Mouse (Mus musculus) testis, adult 2 months (tissue): ENCODE measurements around the gene Gbgt1. TPM values are rescaled to one million over a fixed set of nuclear protein-coding genes. Genes with fewer than 3 reads are reported as not detected.
A peak's percentile ranks its signal among the peaks of the same experiment; 100 is the strongest.
"Not testable (repeated sequence)": the region's sequence is repeated elsewhere in the genome, so short reads cannot be mapped to it uniquely, and the experiment has no call there.

ENCODE experiments used
- H3K27ac ChIP-seq: fragments of 200-500 bp; 2 replicates; pipeline ENCODE4 v1.5.1; 2012; ENCODE audit warnings: low read depth, low read length; ENCODE audit not compliant: control insufficient read depth, insufficient read depth
- H3K27me3 ChIP-seq: fragments of 200-500 bp; 2 replicates; pipeline ENCODE4 v1.6.1; 2012; ENCODE audit warnings: mild to moderate bottlenecking, low read length, moderate library complexity; ENCODE audit not compliant: control insufficient read depth, insufficient read depth
- H3K36me3 ChIP-seq: fragments of 200-500 bp; 2 replicates; pipeline ENCODE4 v1.6.1; 2012; ENCODE audit warnings: mild to moderate bottlenecking, low read length; ENCODE audit not compliant: control insufficient read depth, insufficient read depth
- H3K4me1 ChIP-seq: fragments of 200-500 bp; 2 replicates; pipeline ENCODE4 v1.6.1; 2012; ENCODE audit warnings: low read length; ENCODE audit not compliant: control insufficient read depth, insufficient read depth
- H3K4me3 ChIP-seq: fragments of 200-500 bp; 2 replicates; pipeline ENCODE4 v1.5.1; 2012; ENCODE audit warnings: low read depth, mild to moderate bottlenecking, low read length, moderate library complexity, mixed read lengths; ENCODE audit not compliant: control insufficient read depth
- CTCF ChIP-seq: fragments of 200-500 bp; IDR thresholded peaks from 2 replicates; pipeline ENCODE4 v1.5.1; 2012; ENCODE audit warnings: low read depth, mild to moderate bottlenecking, inconsistent platforms, low read length, moderate library complexity; ENCODE audit not compliant: control insufficient read depth, insufficient read depth, insufficient replicate concordance
- POLR2A ChIP-seq: fragments of 200-500 bp; IDR thresholded peaks from 2 replicates; pipeline ENCODE4 v1.6.1; 2012; ENCODE audit warnings: low read depth, mild to moderate bottlenecking, inconsistent platforms, low read length, moderate library complexity; ENCODE audit not compliant: control insufficient read depth
- polyA plus RNA-seq: library from polyadenylated mRNA; depleted of rRNA; stranded (reverse); fragments of >200 nt; gene quantifications from 2 replicates; pipeline ENCODE4 v1.2.3, GENCODE M21; 2012

Gene Gbgt1
- polyA plus RNA-seq, 1 experiment: 3.1 TPM

GRCm38 (mm10) chr2:28465836-28466518, 30.7 kb upstream of the Gbgt1 start, which contains the start of gene 1700007K13Rik:
TSS of gene 1700007K13Rik (minus strand) at chr2:28466332.
- Histone ChIP-seq H3K36me3 (no peaks in the 10 kb centered on the region; the same call in 1 of the 2 replicates), H3K27me3 (no peaks in the 10 kb centered on the region), H3K4me1 (peaks cover 12% of the 10 kb centered on the region), H3K4me3 (peak within 1 kb of the TSS; percentile 87), H3K27ac (0 out of 2 replicates have a peak within 1 kb of the TSS, but pooled peaks have one; percentile 25)
- no peak for TF ChIP-seq CTCF
- TF ChIP-seq POLR2A: peak; percentile 50; the same call in 1 of the 2 replicates

- Histone ChIP-seq H3K27ac (peak within 1 kb of the TSS; percentile 46), H3K4me3 (peak within 1 kb of the TSS; percentile 87), H3K4me1 (peaks cover 12% of the 10 kb centered on the region), H3K36me3 (no peaks in the 10 kb centered on the region; the same call in none of the 2 replicates), H3K27me3 (no peaks in the 10 kb centered on the region)
- TF ChIP-seq POLR2A (peak; percentile 88), CTCF (peak; percentile 82; the same call in 1 of the 2 replicates)
These were observed 28.7 kb upstream of the Gbgt1 start, which contains the start of gene Mrps2 for GRCm38 (mm10) chr2:28467860-28468485. TSS of gene Mrps2 (plus strand) at chr2:28468066.

- H3K4me3 ChIP-seq: peak overlapping the region; percentile 87
- no peak for TF ChIP-seq POLR2A
- no peak for TF ChIP-seq CTCF
- peaks cover 12% of the 10 kb centered on the region for H3K4me1 ChIP-seq
- H3K27me3 ChIP-seq: no peaks in the 10 kb centered on the region
- peak overlapping the region; percentile 46 for H3K27ac ChIP-seq
- H3K36me3 ChIP-seq: no peaks in the 10 kb centered on the region; the same call in none of the 2 replicates
These were observed 28.0 kb upstream of the Gbgt1 start for GRCm38 (mm10) chr2:28468486-28469225.

- Histone ChIP-seq H3K36me3 (no peaks in the 10 kb centered on the region; the same call in none of the 2 replicates), H3K27ac (no peak overlapping the region), H3K27me3 (no peaks in the 10 kb centered on the region), H3K4me3 (no peak overlapping the region), H3K4me1 (peaks cover 12% of the 10 kb centered on the region)
- no peak for TF ChIP-seq CTCF
- no peak for TF ChIP-seq POLR2A
These were observed 27.2 kb upstream of the Gbgt1 start for GRCm38 (mm10) chr2:28469461-28469860.

GRCm38 (mm10) chr2:28470591-28470990, 26.1 kb upstream of the Gbgt1 start:
- no peak overlapping the region for H3K4me3 ChIP-seq
- no peak overlapping the region for H3K27ac ChIP-seq
- TF ChIP-seq CTCF: no peak
- TF ChIP-seq POLR2A: no peak
- H3K4me1 ChIP-seq: peaks cover 12% of the 10 kb centered on the region
- H3K27me3 ChIP-seq: no peaks in the 10 kb centered on the region
- no peaks in the 10 kb centered on the region; the same call in none of the 2 replicates for H3K36me3 ChIP-seq

- not testable (repeated sequence) for H3K36me3 ChIP-seq, H3K27me3 ChIP-seq, H3K27ac ChIP-seq, H3K4me3 ChIP-seq, H3K4me1 ChIP-seq
These were observed 24.7 kb upstream of the Gbgt1 start for GRCm38 (mm10) chr2:28472011-28472410.

GRCm38 (mm10) chr2:28477993-28478392, 18.7 kb upstream of the Gbgt1 start:
- not testable (repeated sequence) for H3K27ac ChIP-seq

More at GRCm38 (mm10) chr2:28477993-28478392, 18.7 kb upstream of the Gbgt1 start:
- H3K4me1 ChIP-seq, H3K27me3 ChIP-seq, H3K36me3 ChIP-seq: not testable (repeated sequence)
- H3K4me3 ChIP-seq: peak overlapping the region; percentile 59
